Mouse (Mus musculus) CH12F3 (cell line): ENCODE data around the gene Scnm1.

Source experiments
- in situ Hi-C: fragments of 300-500 bp; cut with MboI; formaldehyde crosslinking; loops from 2 replicates; pipeline ENCODE4 v1.14.3; 2020; ENCODE audit warnings: low sequenced_read_pairs

Scnm1 gene

GRCm38 (mm10) chr3:95133680-95134101 lies at the start of gene Scnm1, which contains the start of gene Lysmd1:
Scnm1 (minus strand) TSS chr3:95134011.
Lysmd1 (plus strand) TSS chr3:95134088.
- in situ Hi-C loops = no loop called here

- in situ Hi-C loops = no loop called here
These were observed 48.0 kb upstream of the Scnm1 start for GRCm38 (mm10) chr3:95181841-95182240.

GRCm38 (mm10) chr3:95179890-95180289 lies 46.1 kb upstream of the Scnm1 start:
- in situ Hi-C loops = no loop called here

- in situ Hi-C loops = no loop called here
These were observed 45.1 kb upstream of the Scnm1 start for GRCm38 (mm10) chr3:95178948-95179347.

DNA sequence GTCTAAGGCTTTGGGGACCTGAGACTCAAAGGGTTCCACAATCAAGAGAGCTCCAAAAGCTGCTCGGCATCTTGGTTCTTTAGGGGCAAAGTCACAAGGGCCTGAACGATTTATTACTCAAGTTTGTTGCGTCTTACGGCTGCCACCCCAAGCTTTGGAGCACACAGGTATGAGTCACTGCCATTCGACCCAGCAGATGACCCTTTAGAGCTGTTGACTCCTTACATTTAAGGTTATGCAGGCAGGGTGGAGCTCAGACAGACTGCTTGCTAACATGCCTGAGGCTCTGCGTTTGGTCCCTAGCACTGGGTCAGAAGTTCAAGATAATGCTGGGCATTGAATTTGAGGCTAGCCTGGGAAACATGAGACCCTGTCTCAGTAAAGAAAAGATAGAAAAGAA lies 43.8 kb upstream of the Scnm1 start:
- in situ Hi-C loops = no loop called here

DNA sequence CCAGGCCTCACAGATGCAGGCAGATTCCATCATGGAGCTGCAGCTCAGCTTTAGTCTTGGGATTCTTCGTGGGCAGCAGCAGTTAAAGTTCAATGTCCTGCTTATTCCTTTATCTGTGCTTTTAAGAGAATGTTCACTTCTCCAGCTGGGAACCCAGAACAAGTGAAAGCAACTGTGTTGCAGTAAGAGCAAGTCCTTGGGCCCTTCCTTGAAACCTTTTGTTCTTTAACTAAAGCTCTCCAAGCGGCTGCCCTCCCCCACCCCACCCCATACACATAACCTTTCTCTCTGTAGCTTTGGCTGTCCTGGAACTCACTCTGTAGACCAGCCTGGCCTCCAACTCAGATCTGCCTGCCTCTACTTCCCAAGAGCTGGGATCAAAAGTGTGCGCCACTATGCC lies 42.7 kb upstream of the Scnm1 start:
- in situ Hi-C loops = no loop called here

DNA sequence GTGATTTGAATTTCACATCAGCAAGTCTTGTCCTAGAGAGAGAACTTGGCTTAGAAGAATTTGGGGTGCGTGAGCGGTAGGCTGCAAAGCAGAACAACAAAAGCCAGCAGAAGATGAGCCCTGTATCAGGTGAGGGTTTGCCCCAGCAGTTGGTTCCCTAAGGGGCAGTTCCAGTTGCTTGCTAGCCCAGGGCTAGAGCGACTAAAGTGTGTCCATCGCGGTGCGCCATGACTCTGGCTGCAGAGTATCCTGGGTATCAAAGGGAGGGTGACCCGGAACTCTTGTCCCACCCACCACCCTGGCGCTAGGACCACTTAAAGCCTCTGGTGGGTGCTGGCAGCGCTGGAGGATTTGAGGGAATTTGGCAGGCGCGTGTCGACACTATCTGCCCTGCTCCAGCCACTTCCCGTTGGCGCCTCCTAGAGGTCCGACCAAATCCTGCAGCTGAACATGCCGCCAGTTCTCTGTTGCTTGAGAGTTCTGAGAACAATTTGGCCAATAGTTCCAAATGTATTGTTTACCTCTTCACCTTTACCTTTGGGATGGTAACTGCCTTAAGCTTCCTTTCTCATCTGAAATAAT lies 40.3 kb upstream of the Scnm1 start:
- in situ Hi-C loops = no loop called here

GRCm38 (mm10) chr3:95173256-95173949 lies 39.6 kb upstream of the Scnm1 start:
- in situ Hi-C loops = no loop called here

GRCm38 (mm10) chr3:95172526-95173255 lies 38.9 kb upstream of the Scnm1 start:
- in situ Hi-C loops = no loop called here

DNA sequence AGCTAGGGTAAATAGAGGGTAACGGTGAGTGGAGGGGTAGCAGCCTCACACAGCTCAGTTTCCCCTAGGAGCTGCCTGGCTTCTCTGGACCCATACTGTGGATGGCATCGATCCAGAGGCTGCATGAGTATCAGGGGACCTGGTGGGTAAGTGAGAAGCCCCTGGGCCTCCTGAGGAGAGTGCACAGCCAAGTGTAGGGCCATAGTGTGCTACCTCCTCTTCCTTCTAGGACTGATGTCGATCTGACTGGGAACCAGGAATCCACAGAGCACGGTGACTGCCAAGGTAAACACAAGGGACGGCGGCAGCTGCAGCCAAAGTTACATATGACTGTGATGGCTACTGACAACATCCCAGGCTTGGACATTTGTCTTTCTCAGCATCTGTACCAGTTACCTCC lies 37.3 kb upstream of the Scnm1 start:
- in situ Hi-C loops = no loop called here

- in situ Hi-C loops = no loop called here
These were observed 36.2 kb upstream of the Scnm1 start for GRCm38 (mm10) chr3:95169996-95170395.

- in situ Hi-C loops = no loop called here
These were observed 31.0 kb upstream of the Scnm1 start for GRCm38 (mm10) chr3:95164840-95165239.

GRCm38 (mm10) chr3:95164256-95164550 lies 30.4 kb upstream of the Scnm1 start:
- in situ Hi-C loops = no loop called here

GRCm38 (mm10) chr3:95163419-95164255 lies 29.8 kb upstream of the Scnm1 start:
- in situ Hi-C loops = no loop called here

GRCm38 (mm10) chr3:95162345-95162628 lies 28.5 kb upstream of the Scnm1 start:
- in situ Hi-C loops = no loop called here

DNA sequence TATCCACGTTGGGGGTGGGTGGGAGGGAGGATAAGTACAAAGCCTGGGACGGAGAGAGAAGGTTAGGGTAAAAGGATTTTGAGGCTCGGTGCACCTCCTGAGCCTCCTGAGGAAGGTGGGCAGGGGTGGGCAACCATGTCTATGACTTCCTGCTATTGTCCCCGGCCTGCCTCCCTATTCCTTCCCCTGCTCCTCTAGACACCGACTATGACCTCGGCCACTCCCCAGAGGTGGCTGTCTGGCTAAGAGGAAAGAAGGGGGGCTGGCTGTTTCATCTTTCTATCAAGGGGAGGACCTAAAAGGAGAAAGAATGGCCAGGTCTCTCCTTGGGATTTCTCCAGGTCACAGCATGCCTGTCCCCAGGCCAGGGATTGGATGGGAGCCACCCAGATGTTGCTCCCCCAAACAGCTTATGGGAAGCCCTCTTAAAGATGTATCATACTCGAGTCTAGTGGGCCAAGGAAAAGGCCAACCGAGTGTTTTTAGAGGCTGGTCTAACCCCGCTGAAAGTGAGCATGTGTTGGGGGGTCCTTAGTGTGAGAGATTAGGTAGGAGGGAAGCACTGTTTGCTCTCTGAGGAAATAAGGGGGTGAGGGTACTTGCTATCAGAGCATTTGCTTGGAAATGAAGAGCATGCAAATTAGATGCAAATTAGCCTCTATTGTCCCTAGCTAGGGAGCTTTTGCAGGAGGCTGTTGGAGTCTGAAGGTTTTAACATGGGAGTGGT lies 28.0 kb upstream of the Scnm1 start:
- in situ Hi-C loops = no loop called here

DNA sequence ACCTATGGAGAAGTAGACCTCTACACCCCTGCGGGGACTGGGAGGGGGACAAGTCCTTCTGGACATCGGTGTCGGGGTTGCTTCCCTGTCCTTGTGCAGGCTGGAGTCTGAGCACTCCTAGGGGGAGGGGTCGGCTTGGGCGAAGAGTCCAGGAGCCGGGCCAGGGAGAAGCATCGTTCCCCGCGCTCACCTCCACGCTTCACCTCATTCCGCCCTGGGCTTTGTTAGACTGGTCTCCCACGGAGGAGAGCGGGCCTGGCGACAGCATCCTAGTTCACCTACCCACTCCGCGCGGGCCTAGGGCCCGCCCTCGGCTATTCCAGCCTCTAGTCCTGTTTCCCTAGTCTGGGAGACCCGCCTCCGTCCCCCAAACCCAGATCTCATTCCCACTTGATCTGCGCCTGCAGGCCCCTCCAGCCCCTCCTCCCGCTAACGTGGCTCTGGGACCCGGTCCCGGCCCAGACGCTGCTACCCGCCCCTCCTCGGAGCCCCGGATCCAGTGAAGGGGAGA lies 27.3 kb upstream of the Scnm1 start:
- in situ Hi-C loops = no loop called here

- in situ Hi-C loops = no loop called here
These were observed 26.5 kb upstream of the Scnm1 start, which contains the start of gene Sema6c for GRCm38 (mm10) chr3:95159987-95160963. Sema6c (plus strand) TSS chr3:95160457.

DNA sequence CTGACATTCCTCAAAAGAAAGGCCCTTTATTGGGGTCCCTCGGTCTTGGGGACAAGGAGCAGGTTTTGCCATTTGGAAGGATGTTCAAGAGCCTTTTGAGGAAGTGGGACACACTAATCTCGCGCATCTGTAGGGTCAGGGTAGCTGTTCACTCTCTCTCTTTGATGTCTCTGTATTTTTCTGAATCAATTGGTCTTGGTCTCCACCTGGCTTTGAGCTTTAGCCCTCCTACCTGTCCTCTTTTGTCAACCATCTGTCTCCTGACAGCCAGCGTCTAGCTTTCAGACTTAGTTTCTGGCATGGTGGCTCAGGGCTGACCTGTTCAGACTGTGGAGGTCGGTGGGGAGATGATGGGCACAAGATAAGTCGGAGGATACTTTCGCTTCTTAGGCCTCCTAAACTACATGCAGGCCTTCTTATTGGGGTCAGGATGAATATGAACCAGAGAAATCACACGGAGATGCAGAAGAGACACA lies 25.7 kb upstream of the Scnm1 start:
- in situ Hi-C loops = no loop called here
